22 mouse cellular contexts compared by ENCODE assay signal in genomic region chr17:47064006-47064405, GRCm38 (mm10).
"Had no signal": no experiment of that assay in that cellular context is flagged by ENCODE, and none has a peak within 500 bp of the region (broad histone marks: within the 10 kb centered on the region; RNA-seq: fewer than 3 reads in every experiment).

No protein-coding gene starts in this region.

- DNase-seq: forebrain, postnatal 0 days; gastrocnemius, postnatal 14 days; gastrocnemius, postnatal 36 days; heart, adult 18-20 months; heart, postnatal 14 days; heart, postnatal 36 days; layer of hippocampus, adult 9-11 months; layer of hippocampus, postnatal 36 days; liver; liver, embryonic 13.5 days; liver, postnatal 0 days had no signal

- H3K9me3 ChIP-seq: heart, embryonic 15.5 days; hindbrain, embryonic 15.5 days; limb, embryonic 10.5 days; limb, embryonic 12.5 days; liver, embryonic 13.5 days; liver, embryonic 15.5 days had no signal

- ATAC-seq: forebrain, postnatal 0 days; hindbrain, postnatal 0 days; intestine, embryonic 16.5 days; liver, postnatal 0 days had no signal

- H3K4me2 ChIP-seq: heart, embryonic 11.5 days; heart, embryonic 13.5 days; heart, embryonic 15.5 days; hindbrain, embryonic 13.5 days; hindbrain, embryonic 15.5 days; limb, embryonic 12.5 days; liver, embryonic 11.5 days; liver, embryonic 13.5 days; liver, embryonic 15.5 days had no signal

- H3K27ac ChIP-seq: heart, embryonic 13.5 days; heart, embryonic 15.5 days; hindbrain, embryonic 13.5 days; hindbrain, embryonic 15.5 days; hindbrain, postnatal 0 days; limb, embryonic 10.5 days; limb, embryonic 12.5 days; liver, embryonic 13.5 days; liver, embryonic 15.5 days had no signal

- H3K9ac ChIP-seq: forebrain, postnatal 0 days; heart, embryonic 13.5 days; heart, embryonic 15.5 days; hindbrain, embryonic 13.5 days; hindbrain, embryonic 15.5 days; limb, embryonic 12.5 days; liver, embryonic 13.5 days; liver, embryonic 15.5 days; liver, postnatal 0 days had no signal

- H3K4me1 ChIP-seq: heart, embryonic 15.5 days; hindbrain, embryonic 13.5 days; hindbrain, embryonic 15.5 days; limb, embryonic 10.5 days; limb, embryonic 12.5 days; liver, embryonic 15.5 days had no signal

- H3K36me3 ChIP-seq: heart, embryonic 13.5 days; heart, embryonic 15.5 days; hindbrain, embryonic 13.5 days; hindbrain, embryonic 15.5 days; limb, embryonic 10.5 days; limb, embryonic 12.5 days; liver, embryonic 13.5 days; liver, embryonic 15.5 days had no signal

- H3K27me3 ChIP-seq: heart, embryonic 13.5 days; heart, embryonic 15.5 days; hindbrain, embryonic 13.5 days; hindbrain, embryonic 15.5 days; limb, embryonic 12.5 days; liver, embryonic 13.5 days; liver, embryonic 15.5 days had no signal

- H3K4me3 ChIP-seq: heart, embryonic 13.5 days; heart, embryonic 15.5 days; hindbrain, embryonic 13.5 days; hindbrain, embryonic 15.5 days; limb, embryonic 10.5 days; limb, embryonic 12.5 days; liver, embryonic 13.5 days; liver, embryonic 15.5 days had no signal
